Mouse (Mus musculus) c-Kit-positive CD71-positive TER-119-positive erythroid progenitor cells, embryonic 14.5 days (primary cell): ENCODE data around the gene Gm11168.
A peak's percentile ranks its signal among the peaks of the same experiment; 100 is the strongest.
"Not testable (repeated sequence)": the region's sequence is repeated elsewhere in the genome, so short reads cannot be mapped to it uniquely, and the experiment has no call there.

Source experiments
- DNase-seq: peaks from one replicate; pipeline ENCODE4 v3.0.0-alpha.2; 2013; ENCODE audit warnings: low spot score

Gm11168 gene

GRCm38 (mm10) chr9:3002794-3003396, at the start of gene Gm11168:
Gene Gm11168, plus strand, starts transcription at chr9:3003346.
- DNase-seq: not testable (repeated sequence)

- peak; percentile 47 for DNase-seq
Observed at GRCm38 (mm10) chr9:3000445-3000972, 2.6 kb upstream of the Gm11168 start, which contains the start of gene Gm10722. Gene Gm10722, plus strand, starts transcription at chr9:3000922.

GRCm38 (mm10) chr9:3001006-3001405, 2.1 kb upstream of the Gm11168 start:
- not testable (repeated sequence) for DNase-seq

- peak; percentile 17 for DNase-seq
Observed at GRCm38 (mm10) chr9:3001948-3002659, 1.0 kb upstream of the Gm11168 start.

- DNase-seq: not testable (repeated sequence)
Observed at GRCm38 (mm10) chr9:3006179-3006578, 3.0 kb downstream of the Gm11168 start.

- DNase-seq: not testable (repeated sequence)
Observed at GRCm38 (mm10) chr9:3006636-3007035, 3.5 kb downstream of the Gm11168 start.

GRCm38 (mm10) chr9:3007272-3007671, 4.1 kb downstream of the Gm11168 start:
- DNase-seq: peak; percentile 29

- not testable (repeated sequence) for DNase-seq
Observed at GRCm38 (mm10) chr9:3009331-3009730, 6.2 kb downstream of the Gm11168 start.

GRCm38 (mm10) chr9:3012054-3012621, 9.0 kb downstream of the Gm11168 start:
- DNase-seq: not testable (repeated sequence)

GRCm38 (mm10) chr9:3012733-3013279, 9.7 kb downstream of the Gm11168 start, which contains the start of gene Gm10721:
Gene Gm10721, plus strand, starts transcription at chr9:3013140.
- not testable (repeated sequence) for DNase-seq

GRCm38 (mm10) chr9:3015354-3015753, 12.2 kb downstream of the Gm11168 start, which contains the start of gene Gm10720:
Gene Gm10720, plus strand, starts transcription at chr9:3015654.
- DNase-seq: not testable (repeated sequence)

- not testable (repeated sequence) for DNase-seq
Observed at GRCm38 (mm10) chr9:3015896-3016295, 12.8 kb downstream of the Gm11168 start.

GRCm38 (mm10) chr9:3017108-3017507, 14.0 kb downstream of the Gm11168 start, which contains the start of gene Gm10719:
Gene Gm10719, plus strand, starts transcription at chr9:3017408.
- DNase-seq: not testable (repeated sequence)

GRCm38 (mm10) chr9:3018944-3019343, 15.8 kb downstream of the Gm11168 start:
- not testable (repeated sequence) for DNase-seq

GRCm38 (mm10) chr9:3019835-3020727, 16.9 kb downstream of the Gm11168 start:
- DNase-seq: not testable (repeated sequence)

- DNase-seq: peak; percentile 44
Observed at GRCm38 (mm10) chr9:3022316-3023008, 19.3 kb downstream of the Gm11168 start.

- DNase-seq: not testable (repeated sequence)
Observed at GRCm38 (mm10) chr9:3023312-3023984, 20.3 kb downstream of the Gm11168 start, which contains the start of gene Gm10718. Gene Gm10718, plus strand, starts transcription at chr9:3023547.

- DNase-seq: not testable (repeated sequence)
Observed at GRCm38 (mm10) chr9:3023985-3024648, 21.0 kb downstream of the Gm11168 start.

- DNase-seq: not testable (repeated sequence)
Observed at GRCm38 (mm10) chr9:3024912-3025467, 21.8 kb downstream of the Gm11168 start, which contains the start of gene Gm10717. Gene Gm10717, plus strand, starts transcription at chr9:3025417.
